Mouse (Mus musculus) heart, adult 2 months (tissue): ENCODE measurements at regions not wholly inside any gene's neighbourhood (a gene's known extent, or its start where the extent isn't known, plus 50 kb on each side); places are given as distances from the start of the nearest gene placed in this dataset.

Source experiments
- DNase-seq, 2 experiments: peaks; one replicate each; pipeline ENCODE4 v3.0.0; 2021
- H3K27ac ChIP-seq: fragments of 200-600 bp; 2 replicates; pipeline ENCODE4 v1.8.1; 2022
- H3K27me3 ChIP-seq: fragments of 200-500 bp; 2 replicates; pipeline ENCODE4 v1.6.1; 2012; ENCODE audit warnings: mild to moderate bottlenecking, low read length, inconsistent platforms, mixed read lengths; ENCODE audit not compliant: control insufficient read depth, insufficient read depth
- H3K36me3 ChIP-seq: fragments of 200-500 bp; 2 replicates; pipeline ENCODE4 v1.6.1; 2012; ENCODE audit warnings: low read length, inconsistent platforms; ENCODE audit not compliant: control insufficient read depth, insufficient read depth
- H3K4me1 ChIP-seq: fragments of 200-500 bp; 2 replicates; pipeline ENCODE4 v1.6.1; 2011; ENCODE audit warnings: low read length; ENCODE audit not compliant: control insufficient read depth, insufficient read depth
- H3K4me3 ChIP-seq: fragments of 200-600 bp; 2 replicates; pipeline ENCODE4 v1.8.1; 2022
- H3K79me2 ChIP-seq: fragments of 200-500 bp; replicated peaks from 2 replicates; pipeline ENCODE4 v1.6.1; 2012; ENCODE audit warnings: mild to moderate bottlenecking, inconsistent platforms, low read length, moderate library complexity, mixed read lengths; ENCODE audit not compliant: control insufficient read depth, insufficient read depth
- H3K9ac ChIP-seq: fragments of 200-500 bp; 2 replicates; pipeline ENCODE4 v1.6.1; 2012; ENCODE audit warnings: low read depth, mild to moderate bottlenecking, control low read depth, inconsistent platforms, low read length, mixed read lengths
- CTCF ChIP-seq: fragments of 200-600 bp; IDR thresholded peaks from 2 replicates; pipeline ENCODE4 v1.8.1; 2022; ENCODE audit warnings: antibody characterized with exemption, mild to moderate bottlenecking, moderate library complexity
- EP300 ChIP-seq: fragments of 200-500 bp; IDR thresholded peaks from 2 replicates; pipeline ENCODE4 v1.6.1; 2011; ENCODE audit warnings: low read depth, low read length, control low read depth; ENCODE audit not compliant: insufficient read depth
- POLR2A ChIP-seq: fragments of 200-500 bp; IDR thresholded peaks from 2 replicates; pipeline ENCODE4 v1.6.1; 2011; ENCODE audit warnings: mild to moderate bottlenecking, low read depth, low read length, control low read depth; ENCODE audit not compliant: insufficient read depth
- WGBS: fragments of 180-500 bp; shearing (Covaris S2); methylation state at CpG from one replicate; pipeline ENCODE4 v1.1.7; 2018; 5-methylcytosine and 5-hydroxymethylcytosine counted together
- intact Hi-C: fragments of 180-260 bp; cut with DNase I; formaldehyde crosslinking; loops from one replicate; pipeline ENCODE4 v1.15.1; 2025

- no peaks in the 10 kb centered on the region for H3K4me1 ChIP-seq
- no peak for TF ChIP-seq EP300
- TF ChIP-seq CTCF: no peak
- no peak for TF ChIP-seq POLR2A
- WGBS: 80% methylated on average over 14 of the region's 14 CpGs
- intact Hi-C loops: loop anchor here (1.0 to 5.0 kb wide), 3 partner anchors 104 to 373 kb away; no protein-coding TSS in a partner anchor
- no peak overlapping the region for H3K27ac ChIP-seq
- H3K79me2 ChIP-seq: no peaks in the 10 kb centered on the region
- no peaks in the 10 kb centered on the region for H3K27me3 ChIP-seq
- no peak overlapping the region for H3K4me3 ChIP-seq
- DNase-seq: no peak
- no peaks in the 10 kb centered on the region for H3K36me3 ChIP-seq
- H3K9ac ChIP-seq: no peak overlapping the region
These were observed 417.0 kb upstream of the Ubash3b start for GRCm38 (mm10) chr9:41578221-41579106.

GRCm38 (mm10) chr9:41577760-41578159, 416.3 kb upstream of the Ubash3b start:
- DNase-seq: no peak
- no peak overlapping the region for H3K27ac ChIP-seq
- no peaks in the 10 kb centered on the region for H3K27me3 ChIP-seq
- H3K9ac ChIP-seq: no peak overlapping the region
- no peaks in the 10 kb centered on the region for H3K4me1 ChIP-seq
- WGBS: 20% methylated on average over 1 of the region's 1 CpGs
- H3K4me3 ChIP-seq: no peak overlapping the region
- no peaks in the 10 kb centered on the region for H3K36me3 ChIP-seq
- no peaks in the 10 kb centered on the region for H3K79me2 ChIP-seq
- intact Hi-C loops: loop anchor here (2.0 to 5.0 kb wide), 2 partner anchors 103 to 350 kb away; no protein-coding TSS in a partner anchor
- TF ChIP-seq POLR2A (no peak), EP300 (no peak), CTCF (no peak)

GRCm38 (mm10) chr9:41575826-41576225, 414.3 kb upstream of the Ubash3b start:
- no peak overlapping the region for H3K4me3 ChIP-seq
- H3K36me3 ChIP-seq: no peaks in the 10 kb centered on the region
- no peaks in the 10 kb centered on the region for H3K4me1 ChIP-seq
- no peak for DNase-seq
- no peak overlapping the region for H3K27ac ChIP-seq
- no peak overlapping the region for H3K9ac ChIP-seq
- WGBS: 63% methylated on average over 5 of the region's 5 CpGs
- TF ChIP-seq POLR2A (no peak), CTCF (no peak), EP300 (no peak)
- H3K79me2 ChIP-seq: no peaks in the 10 kb centered on the region
- intact Hi-C loops: loop anchor here (5.0 kb wide), 1 partner anchor 349 kb away; no protein-coding TSS in a partner anchor
- H3K27me3 ChIP-seq: no peaks in the 10 kb centered on the region

- no peaks in the 10 kb centered on the region for H3K27me3 ChIP-seq
- H3K36me3 ChIP-seq: no peaks in the 10 kb centered on the region
- 93% methylated on average over 4 of the region's 4 CpGs for WGBS
- TF ChIP-seq POLR2A: no peak
- TF ChIP-seq CTCF: no peak
- TF ChIP-seq EP300: no peak
- no peaks in the 10 kb centered on the region for H3K79me2 ChIP-seq
- DNase-seq: no peak
- no peak overlapping the region for H3K9ac ChIP-seq
- intact Hi-C loops: no loop called here
- H3K4me1 ChIP-seq: no peaks in the 10 kb centered on the region
- H3K4me3 ChIP-seq: no peak overlapping the region
- H3K27ac ChIP-seq: no peak overlapping the region
These were observed 408.8 kb upstream of the Ubash3b start for GRCm38 (mm10) chr9:41570262-41570661.

- Histone ChIP-seq H3K9ac (no peak overlapping the region), H3K27ac (no peak overlapping the region), H3K36me3 (no peaks in the 10 kb centered on the region), H3K4me1 (no peaks in the 10 kb centered on the region), H3K79me2 (no peaks in the 10 kb centered on the region), H3K4me3 (no peak overlapping the region), H3K27me3 (no peaks in the 10 kb centered on the region)
- WGBS: 69% methylated on average over 5 of the region's 5 CpGs
- DNase-seq: no peak
- intact Hi-C loops: no loop called here
- TF ChIP-seq EP300 (no peak), CTCF (no peak), POLR2A (no peak)
These were observed 405.0 kb upstream of the Ubash3b start for GRCm38 (mm10) chr9:41566496-41566895.

GRCm38 (mm10) chr9:41565784-41566183, 404.3 kb upstream of the Ubash3b start:
- 84% methylated on average over 7 of the region's 7 CpGs for WGBS

More at GRCm38 (mm10) chr9:41565784-41566183, 404.3 kb upstream of the Ubash3b start:
- H3K36me3 ChIP-seq: no peaks in the 10 kb centered on the region
- H3K9ac ChIP-seq: no peak overlapping the region
- no peaks in the 10 kb centered on the region for H3K27me3 ChIP-seq
- intact Hi-C loops: no loop called here
- no peak for DNase-seq
- H3K4me3 ChIP-seq: no peak overlapping the region
- H3K79me2 ChIP-seq: no peaks in the 10 kb centered on the region
- H3K4me1 ChIP-seq: no peaks in the 10 kb centered on the region
- no peak overlapping the region for H3K27ac ChIP-seq
- TF ChIP-seq CTCF (no peak), POLR2A (no peak), EP300 (no peak)
